12 mouse cellular contexts compared by ENCODE assay signal in genomic region chr2:152814213-152814874, GRCm38 (mm10). TPM values are rescaled to one million over a fixed set of nuclear protein-coding genes. Genes with fewer than 3 reads are reported as not detected.
DNase-seq lines count a peak whose midpoint lies in the region; ATAC-seq and TF ChIP-seq lines count a peak whose summit lies in the region.
"Had no signal": no experiment of that assay in that cellular context is flagged by ENCODE, and none has a peak within 500 bp of the region (broad histone marks: within the 10 kb centered on the region; RNA-seq: fewer than 3 reads in every experiment).

No protein-coding gene starts in this region.

- peak; percentile 29 to 42 for DNase-seq in adrenal gland, postnatal 36 days
- DNase-seq in adrenal gland, postnatal 4 days (ENCODE audit: low spot score in 2 of 2), result no peak
- DNase-seq in layer of hippocampus, adult 2 months (ENCODE audit: low spot score in 2 of 2), result no peak
- DNase-seq in layer of hippocampus, postnatal 10 days (ENCODE audit: low spot score in 2 of 2), result no peak
- DNase-seq in liver, postnatal 0 days, result peak; percentile 66
- DNase-seq in gastrocnemius, postnatal 4 days (ENCODE audit: low spot score in 2 of 2), result no peak
- DNase-seq in frontal cortex, postnatal 10 days (ENCODE audit: low spot score in 2 of 2), result no peak
- DNase-seq: gastrocnemius, postnatal 25 days; retina, postnatal 1 day had no signal

- no peak overlapping the region for H3K4me3 ChIP-seq in layer of hippocampus, adult 2 months
- H3K4me3 ChIP-seq in liver, postnatal 0 days (ENCODE audit: low read depth, low read length), result no peak overlapping the region
- H3K4me3 ChIP-seq: embryonic facial prominence, embryonic 12.5 days had no signal

- 35% methylated on average over 6 of the region's 6 CpGs for WGBS in liver, postnatal 0 days (ENCODE audit: insufficient replicate concordance)

- H3K27me3 ChIP-seq in liver, postnatal 0 days (ENCODE audit: insufficient read depth, low read length), result no peaks in the 10 kb centered on the region
- H3K27me3 ChIP-seq: embryonic facial prominence, embryonic 12.5 days had no signal

- TF ChIP-seq CTCF in layer of hippocampus, adult 2 months (conservative IDR thresholded peaks at IDR 0.05), result no peak
- TF ChIP-seq CTCF in liver, postnatal 0 days (IDR thresholded peaks at IDR 0.05; ENCODE audit: low read depth), result no peak

- H3K9me3 ChIP-seq in liver, postnatal 0 days (ENCODE audit: low read length), result no peaks in the 10 kb centered on the region
- H3K9me3 ChIP-seq: embryonic facial prominence, embryonic 12.5 days had no signal

- peak; percentile 99 for TF ChIP-seq EP300 in liver, postnatal 0 days (IDR thresholded peaks at IDR 0.05; ENCODE audit: low read depth)

- H3K4me1 ChIP-seq in liver, postnatal 0 days (ENCODE audit: insufficient read depth), result peaks cover 94% of the 10 kb centered on the region

- H3K9ac ChIP-seq in liver, postnatal 0 days (replicated peaks), result peak overlapping the region; percentile 47
- H3K9ac ChIP-seq: embryonic facial prominence, embryonic 12.5 days had no signal

- ATAC-seq in common myeloid progenitor, adult 5-6 weeks (replicated peaks; ENCODE audit: low read depth, poor library complexity, severe bottlenecking), result peak; percentile 56
- peak; percentile 67 for ATAC-seq in liver, postnatal 0 days
- ATAC-seq: midbrain, embryonic 16.5 days had no signal

- peak overlapping the region; percentile 70 for H3K27ac ChIP-seq in layer of hippocampus, adult 2 months
- peak overlapping the region; percentile 96 for H3K27ac ChIP-seq in liver, postnatal 0 days (ENCODE audit: low read depth)
- H3K27ac ChIP-seq: embryonic facial prominence, embryonic 12.5 days had no signal

- H3K36me3 ChIP-seq in liver, postnatal 0 days (replicated peaks; ENCODE audit: insufficient read depth, low read length), result peaks cover 23% of the 10 kb centered on the region

- peak overlapping the region; percentile 47 for H3K4me2 ChIP-seq in liver, postnatal 0 days (ENCODE audit: low read depth, low read length)
- H3K4me2 ChIP-seq: embryonic facial prominence, embryonic 12.5 days had no signal

RNA-seq across cellular contexts. Expression of gene Bcl2l1, which starts 17.2 kb away (rescaled TPM):
- 10 to 100 TPM; 58.2 to 93.9 TPM for total RNA-seq in adrenal gland, postnatal 36 days (2021)
- 10 to 100 TPM; 63.5 to 64.6 TPM for total RNA-seq in adrenal gland, postnatal 4 days (2021)
- total RNA-seq in layer of hippocampus, adult 2 months (2021), result 100 to 1,000 TPM; 129 to 134 TPM
- total RNA-seq in layer of hippocampus, postnatal 10 days (2021), result 100 to 1,000 TPM; 109 to 117 TPM
- 8.4 and 11.8 TPM in 2 replicates for total RNA-seq in common myeloid progenitor, adult 5-6 weeks (2017)
- 84.2 and 84.4 TPM in 2 replicates for polyA plus RNA-seq in liver, postnatal 0 days (2015; fragmentation: Nextera tagmentation; extraction: Ambion mirVana)
- total RNA-seq in gastrocnemius, postnatal 4 days (2021), result 10 to 100 TPM; 24.5 to 29.2 TPM

RNA-seq across cellular contexts. Expression of gene Tpx2, which starts 33.4 kb away (rescaled TPM):
- total RNA-seq in adrenal gland, postnatal 36 days (2021), result 1 to 10 TPM; 5.1 to 6.2 TPM
- 10 to 100 TPM; 31.7 to 39.7 TPM for total RNA-seq in adrenal gland, postnatal 4 days (2021)
- 1 to 10 TPM; 2.0 to 2.2 TPM for total RNA-seq in layer of hippocampus, adult 2 months (2021)
- 1 to 10 TPM; 5.9 to 6.6 TPM for total RNA-seq in layer of hippocampus, postnatal 10 days (2021)
- 98.6 and 104 TPM in 2 replicates for total RNA-seq in common myeloid progenitor, adult 5-6 weeks (2017)
- polyA plus RNA-seq in liver, postnatal 0 days (2015; fragmentation: Nextera tagmentation; extraction: Ambion mirVana), result 20.7 and 25.8 TPM in 2 replicates
- 10 to 100 TPM; 22.2 to 24.0 TPM for total RNA-seq in gastrocnemius, postnatal 4 days (2021)

Comparison
In these comparisons a context has a peak if more than half of its experiments do, and no peak if none do; other contexts are left out.
1. DNase-seq: peak in adrenal gland, postnatal 36 days (2 of 2) and liver, postnatal 0 days (single experiment); none in adrenal gland, postnatal 4 days (0 of 2), layer of hippocampus, adult 2 months (0 of 2), layer of hippocampus, postnatal 10 days (0 of 2), gastrocnemius, postnatal 4 days (0 of 2) and frontal cortex, postnatal 10 days (0 of 2).